Mouse (Mus musculus): ENCODE results near the gene Spdya.

The Spdya gene

DNA sequence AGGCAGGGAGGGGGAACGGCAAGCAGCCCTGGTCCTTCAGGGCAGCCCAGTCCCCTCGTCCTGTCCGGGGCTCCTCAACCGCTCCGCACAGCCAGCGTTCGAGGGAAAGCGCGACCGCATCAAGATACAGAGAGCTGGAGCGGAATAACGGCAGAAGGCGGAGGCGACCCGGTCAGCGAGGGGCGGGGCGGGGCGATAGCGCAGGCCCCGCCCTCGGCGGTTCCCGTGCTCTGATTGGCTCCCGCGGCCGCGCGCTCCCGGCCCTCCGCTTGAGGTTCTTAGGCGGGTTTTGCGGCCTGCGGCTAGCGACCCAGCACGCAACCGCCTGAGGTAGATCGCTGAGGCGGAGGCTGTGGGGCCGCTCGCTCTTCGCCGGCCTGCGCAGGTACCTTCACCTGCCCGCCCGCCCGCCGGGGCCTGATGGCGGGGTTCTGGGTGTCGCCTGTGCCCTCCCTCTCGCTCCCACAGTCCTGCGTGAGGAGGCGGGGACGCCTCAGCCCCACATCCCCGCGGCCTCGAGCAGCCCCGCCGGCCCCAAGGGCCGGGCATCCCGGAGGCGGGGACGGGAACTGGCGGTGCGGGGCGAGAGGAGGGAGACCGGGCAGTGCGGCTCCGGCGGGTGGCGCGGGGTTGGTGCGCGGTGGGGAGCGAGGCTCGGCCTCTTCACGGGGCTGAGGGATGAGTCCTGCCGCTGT, at the start of gene Spdya:
Gene Spdya, plus strand, starts transcription at position 305 of the 695 bp plus-strand sequence.
- WGBS, result under 1% methylated on average over 78 of the region's 78 CpGs

DNA sequence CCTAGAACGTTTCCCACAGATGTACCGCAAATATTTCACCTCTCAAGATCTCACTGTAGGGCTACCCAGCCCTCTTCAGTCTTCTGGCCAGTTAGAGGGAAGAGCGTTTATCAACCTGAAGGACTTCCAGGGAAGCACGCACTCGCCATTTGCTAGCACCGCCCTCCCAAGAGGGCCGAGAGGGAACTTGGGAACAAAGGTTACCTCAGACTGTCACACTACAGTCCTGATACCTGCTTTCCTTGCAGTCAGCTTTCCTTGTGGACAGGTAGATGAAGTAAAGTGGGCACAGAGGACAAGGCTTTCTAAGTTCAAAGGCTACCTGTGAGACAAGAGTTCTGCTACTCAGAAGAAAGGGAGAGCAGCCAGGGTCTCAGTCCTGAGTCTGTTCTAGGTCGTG, 45.0 kb upstream of the Spdya start:
- WGBS, result 92% methylated on average over 8 of the region's 8 CpGs

DNA sequence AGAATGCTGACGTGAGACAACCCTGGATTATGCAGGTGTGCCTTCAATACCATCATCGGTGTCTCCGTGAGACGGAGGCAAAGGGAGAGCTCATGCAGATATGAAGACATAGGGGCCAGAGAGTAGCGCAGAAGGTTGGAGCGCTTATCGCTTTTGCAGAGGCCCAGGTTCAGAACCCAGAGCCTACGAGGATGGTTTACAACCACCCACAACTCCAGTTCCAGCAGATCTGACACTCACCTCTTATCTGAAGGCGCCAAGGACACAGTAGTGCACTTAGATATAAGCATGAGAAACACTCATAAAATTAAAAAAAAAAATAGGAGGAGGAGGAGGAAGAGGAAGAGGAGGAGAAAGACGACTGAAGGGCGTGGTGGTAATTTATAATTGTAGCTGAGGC, 41.6 kb upstream of the Spdya start:
- WGBS, result 98% methylated on average over 11 of the region's 11 CpGs

DNA sequence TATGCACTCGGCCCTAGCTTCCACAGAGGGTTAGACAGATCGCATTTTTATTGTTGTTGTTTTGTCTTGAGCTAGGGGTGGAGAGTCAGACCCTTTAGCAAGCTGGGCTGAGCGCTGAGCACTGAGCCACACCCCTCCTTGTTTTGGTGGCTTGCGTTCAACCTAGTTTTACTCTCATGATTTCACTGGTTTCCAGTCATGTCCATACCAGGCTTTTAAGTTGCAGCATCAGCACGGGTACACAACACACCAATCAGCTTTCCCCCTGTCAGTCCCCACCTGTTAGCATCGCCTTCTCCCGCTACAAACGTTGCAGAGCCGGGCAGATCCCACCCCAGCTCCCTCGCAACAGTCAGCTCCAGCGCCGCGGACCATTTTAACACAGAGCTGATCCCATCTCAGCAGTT, 25.6 kb upstream of the Spdya start:
- under 1% methylated on average over 13 of the region's 13 CpGs for WGBS

DNA sequence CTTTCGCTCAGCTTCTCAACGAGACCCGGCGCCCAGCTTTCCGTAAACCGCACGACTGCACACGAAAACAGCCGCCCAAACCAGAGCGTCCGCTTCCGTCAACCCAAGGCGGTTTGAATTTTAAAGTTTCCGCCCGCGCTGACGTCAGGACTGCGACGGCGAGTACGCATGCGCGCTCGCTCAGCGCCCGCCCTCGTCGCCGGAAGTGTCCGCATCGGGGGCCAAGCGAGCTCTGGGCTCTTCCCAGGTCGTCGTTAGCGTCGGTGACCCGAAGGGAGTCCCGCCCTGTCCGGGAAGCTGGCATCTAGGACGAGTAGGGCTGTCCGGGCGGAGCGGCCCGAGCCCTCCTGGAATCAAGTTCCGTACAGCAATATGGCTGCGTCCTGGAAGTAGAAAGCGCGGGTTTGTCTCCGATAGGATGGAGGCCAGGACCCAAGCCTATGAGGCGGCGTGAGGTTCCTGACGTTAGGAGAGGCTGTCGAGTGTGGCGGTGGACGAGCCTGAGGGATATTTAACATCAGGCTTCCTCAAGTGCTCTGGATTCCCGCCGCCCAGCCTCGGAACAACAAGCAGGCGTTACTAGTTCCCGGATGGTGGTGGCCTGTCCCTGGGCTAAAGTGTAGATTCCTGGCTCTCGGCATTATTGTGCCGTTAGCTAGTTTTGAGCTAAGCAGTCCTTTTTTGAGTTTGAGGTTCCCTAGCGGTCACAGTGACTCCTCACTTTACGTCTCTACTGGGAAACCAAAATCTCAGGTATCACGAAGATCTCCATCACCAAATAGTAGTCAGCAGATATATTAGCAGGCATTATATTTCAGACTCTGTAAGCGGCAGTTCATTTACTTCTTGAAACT, 24.9 kb upstream of the Spdya start, which contains the start of gene Ndc80:
Gene Ndc80, minus strand, starts transcription at position 147 of the 854 bp plus-strand sequence.
- WGBS, result under 1% methylated on average over 66 of the region's 66 CpGs

DNA sequence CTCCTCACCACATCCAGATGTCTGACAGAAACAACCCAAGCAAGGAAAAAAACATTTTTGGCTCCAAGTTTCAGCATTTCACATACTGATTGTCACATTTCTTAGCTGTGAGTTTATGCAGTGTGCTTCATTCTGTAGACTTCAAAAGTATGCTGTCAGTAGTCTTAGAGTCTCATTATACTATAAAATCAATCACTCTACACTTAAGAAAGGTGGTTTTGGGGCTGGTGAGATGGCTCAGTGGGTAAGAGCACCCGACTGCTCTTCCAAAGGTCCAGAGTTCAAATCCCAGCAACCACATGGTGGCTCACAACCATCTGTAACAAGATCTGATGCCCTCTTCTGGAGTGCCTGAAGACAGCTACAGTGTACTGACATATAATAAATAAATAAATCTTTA, 16.3 kb upstream of the Spdya start:
- WGBS, result 80% methylated on average over 1 of the region's 1 CpGs

DNA sequence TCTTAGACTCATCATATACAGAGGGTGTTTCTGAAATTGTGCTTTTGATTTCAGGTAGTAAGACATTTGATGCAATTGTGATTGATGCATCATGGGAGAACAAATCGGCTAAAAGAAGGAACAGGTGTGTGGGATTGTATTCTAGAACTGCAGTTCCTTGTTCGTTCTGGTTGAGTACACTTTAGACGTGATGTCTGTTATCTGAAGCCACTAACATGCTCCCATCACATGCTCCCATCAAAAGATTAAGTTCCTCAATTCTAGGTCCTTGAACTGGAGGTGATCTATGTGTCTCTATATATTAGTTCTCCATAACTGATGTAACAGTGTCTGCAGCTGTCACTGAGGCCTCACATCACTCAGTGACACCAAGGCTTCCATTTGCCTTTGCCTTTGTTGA, 14.7 kb upstream of the Spdya start:
- whole genome bisulfite sequencing, result 95% methylated on average over 3 of the region's 3 CpGs

DNA sequence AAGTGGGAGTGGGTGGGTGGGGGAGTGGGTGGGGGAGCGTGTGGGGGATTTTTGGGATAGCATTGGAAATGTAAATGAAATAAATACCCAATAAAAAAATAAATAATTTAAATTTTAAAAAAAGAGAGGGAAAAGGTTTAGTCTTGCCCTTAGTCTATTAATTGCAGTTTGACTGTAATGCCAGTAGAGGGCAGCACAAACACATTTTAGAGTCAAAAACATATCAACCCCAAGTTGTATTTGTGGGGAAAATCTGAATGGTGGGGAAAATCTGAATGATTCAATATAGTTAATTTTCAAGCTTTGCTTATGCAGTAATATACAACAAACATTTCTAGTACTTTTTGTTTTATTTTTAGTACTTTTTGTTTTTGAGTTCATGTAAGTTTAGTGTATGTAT, 3.3 kb upstream of the Spdya start:
- 8% methylated on average over 1 of the region's 1 CpGs for WGBS

DNA sequence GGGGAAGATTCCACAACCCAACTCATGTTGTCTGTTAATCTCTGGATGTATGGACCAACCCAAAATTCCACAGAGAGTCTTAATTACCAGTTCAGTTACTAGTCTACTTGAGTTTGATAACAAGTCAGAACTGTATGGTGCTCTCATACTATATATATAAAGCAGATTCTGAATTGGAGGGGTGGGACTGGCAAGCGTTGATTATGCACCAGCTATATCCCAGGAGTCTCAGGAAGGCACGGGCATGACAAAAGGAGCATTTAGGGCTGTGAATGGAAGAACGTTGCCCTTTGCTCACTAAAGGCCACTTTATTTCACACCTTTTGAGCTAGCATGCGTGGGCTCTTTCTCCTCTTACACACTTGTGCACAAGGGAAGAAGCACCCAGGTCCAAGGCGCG, 511 bp upstream of the Spdya start:
- 4% methylated on average over 6 of the region's 6 CpGs for WGBS

DNA sequence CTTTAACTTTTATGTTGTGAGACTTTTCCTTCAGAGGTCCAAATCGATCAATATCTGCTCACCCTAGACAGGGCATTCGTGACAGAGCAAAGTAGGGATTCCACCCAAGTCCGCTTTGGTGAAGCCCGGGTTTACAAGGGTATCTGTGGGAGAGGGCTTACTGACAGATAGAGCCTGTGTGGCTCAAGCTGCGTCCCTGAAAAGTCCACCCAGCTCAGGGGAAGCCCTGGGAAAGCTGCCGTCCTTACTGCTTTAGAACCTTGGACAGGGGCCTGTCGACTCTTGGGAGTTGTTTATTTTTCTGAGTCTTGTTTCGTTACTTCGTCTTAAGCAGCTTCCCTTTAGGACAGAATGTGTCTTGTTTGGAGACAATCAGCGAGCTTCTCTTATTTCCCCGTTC, 1.0 kb downstream of the Spdya start:
- 22% methylated on average over 11 of the region's 11 CpGs for WGBS

DNA sequence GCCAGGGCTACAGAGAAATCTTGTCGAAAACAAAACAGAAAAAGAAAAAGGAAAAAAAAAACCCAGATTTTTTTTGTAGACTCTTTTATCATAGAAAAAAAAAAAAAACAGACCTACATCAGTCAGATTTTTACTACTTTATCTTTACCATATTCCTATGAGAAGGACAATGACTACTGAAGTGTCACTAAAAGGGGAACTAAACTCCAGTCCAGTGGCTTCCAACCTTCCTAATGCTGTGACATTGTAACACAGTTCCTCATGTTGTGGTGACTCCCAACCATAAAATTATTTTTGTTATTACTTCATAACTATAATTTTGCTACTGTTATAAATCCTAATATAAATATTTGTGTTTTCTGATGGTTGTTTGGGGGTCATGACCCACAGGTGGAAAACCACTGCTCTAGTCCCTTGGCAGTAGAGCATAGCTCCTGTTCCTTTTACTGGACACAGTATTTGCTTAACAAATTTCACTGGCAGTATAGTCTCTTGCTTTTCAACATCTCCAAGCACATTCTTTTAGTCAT, 27.4 kb downstream of the Spdya start:
- WGBS, result 90% methylated on average over 1 of the region's 1 CpGs

DNA sequence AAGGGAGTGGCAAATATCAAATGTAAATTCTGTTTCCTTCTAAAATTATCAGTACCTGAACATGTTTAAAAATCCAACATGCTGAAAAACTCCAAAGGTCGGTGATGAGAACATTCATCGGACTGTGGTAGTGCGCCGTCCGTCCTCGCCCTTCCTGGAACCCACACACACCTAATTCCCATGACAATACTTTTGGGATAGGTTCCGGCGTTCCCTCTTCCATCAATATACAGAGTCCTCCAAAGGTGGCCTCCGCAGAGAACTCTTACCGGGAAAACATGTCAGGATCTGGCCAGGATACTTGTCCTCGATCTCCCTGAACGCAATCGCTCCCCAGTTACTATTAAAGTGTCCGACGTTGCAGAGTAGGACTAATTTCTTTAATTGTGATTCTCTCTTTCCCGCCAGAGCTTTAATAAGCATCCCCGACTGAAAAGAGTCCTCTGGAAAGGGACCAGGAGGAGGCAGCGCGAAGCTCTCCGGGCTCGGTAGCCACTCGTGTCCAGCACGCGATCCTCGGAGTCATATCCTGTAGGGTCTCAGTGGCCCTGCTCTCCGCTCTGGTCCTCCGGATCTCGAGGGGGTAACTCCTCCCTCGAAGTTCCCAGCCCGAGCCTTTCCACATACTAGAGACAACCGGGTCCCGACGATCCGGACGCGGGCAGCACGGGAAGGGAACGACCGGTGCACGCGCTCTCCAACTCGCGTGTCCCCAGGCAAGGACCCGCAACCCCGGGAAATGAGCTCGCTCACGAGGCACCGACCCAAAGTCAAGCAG, 46.2 kb downstream of the Spdya start:
- 1% methylated on average over 48 of the region's 48 CpGs for WGBS

DNA sequence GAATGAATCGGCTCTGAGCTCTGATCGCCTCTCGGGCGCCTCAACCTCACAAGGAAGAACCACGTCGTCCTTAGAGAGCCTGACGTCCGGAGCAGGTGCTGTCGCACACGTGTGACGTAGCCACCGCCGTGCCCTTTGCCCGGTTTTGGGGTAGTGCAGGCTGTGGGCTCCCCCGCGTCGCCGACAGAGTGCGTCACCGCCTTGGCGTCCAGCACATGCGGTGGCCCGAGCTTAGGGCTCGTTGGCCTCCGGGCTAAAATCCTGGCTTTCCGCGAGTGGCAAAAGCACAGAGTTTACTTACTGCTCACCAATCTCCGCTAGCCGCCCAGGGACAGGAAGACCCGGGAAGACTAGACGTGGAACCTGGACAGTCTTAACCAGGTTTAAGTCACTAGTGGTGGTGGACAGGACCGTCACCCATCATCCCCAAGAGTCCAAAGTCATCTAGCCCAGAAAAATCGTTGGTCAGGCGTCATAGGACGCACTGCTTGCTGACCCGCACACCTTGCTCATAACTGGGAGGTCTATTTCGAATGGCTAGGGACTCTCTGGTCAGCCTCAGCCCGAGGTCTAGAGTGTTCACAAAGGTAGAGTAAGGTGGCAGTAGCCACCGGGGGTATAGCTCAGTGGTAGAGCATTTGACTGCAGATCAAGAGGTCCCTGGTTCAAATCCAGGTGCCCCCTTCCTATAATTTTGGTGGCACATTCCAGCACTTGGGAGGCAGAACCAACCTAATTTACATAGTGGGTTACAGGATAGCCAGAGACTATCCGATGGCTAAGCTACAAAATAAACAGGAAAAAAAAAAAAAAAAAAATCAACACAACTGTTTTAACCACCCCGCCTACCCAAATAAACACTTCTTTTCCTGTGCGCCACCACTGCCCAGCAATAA, 47.0 kb downstream of the Spdya start:
- WGBS, result 5% methylated on average over 42 of the region's 42 CpGs

DNA sequence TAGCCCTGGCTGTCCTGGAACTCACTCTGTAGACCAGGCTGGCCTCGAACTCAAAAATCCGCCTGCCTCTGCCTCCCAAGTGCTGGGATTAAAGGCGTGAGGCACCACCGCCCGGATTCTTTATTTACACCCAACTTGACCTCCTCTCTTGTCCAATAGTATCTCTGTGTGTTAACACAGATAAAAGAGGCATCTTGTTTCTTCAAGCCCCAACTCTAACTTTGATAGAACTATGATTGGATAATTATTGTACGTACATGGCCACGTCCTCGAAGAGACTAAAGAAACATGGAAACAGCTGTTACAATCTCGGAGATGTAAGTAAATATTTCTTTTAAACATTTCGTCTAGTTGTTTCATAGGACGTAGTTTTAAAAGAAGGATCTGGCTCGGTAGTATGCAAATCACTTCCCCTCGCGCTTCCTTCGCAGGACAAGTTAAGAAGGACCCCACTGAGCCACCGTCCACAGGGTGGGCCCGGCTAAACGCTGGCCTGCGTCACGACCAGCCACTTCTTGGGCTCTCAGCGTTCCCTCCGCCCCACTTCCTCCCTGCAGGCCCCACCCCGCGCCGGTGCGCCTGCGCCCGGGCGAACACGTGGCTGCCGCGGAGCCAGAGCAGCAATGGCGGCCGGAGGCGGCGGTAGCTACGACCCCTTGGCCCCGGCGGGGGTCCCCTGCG, 63.9 kb downstream of the Spdya start, which contains the start of gene Wdr43:
Gene Wdr43, plus strand, starts transcription at position 258 of the 681 bp plus-strand sequence.
- 5% methylated on average over 40 of the region's 40 CpGs for whole genome bisulfite sequencing

DNA sequence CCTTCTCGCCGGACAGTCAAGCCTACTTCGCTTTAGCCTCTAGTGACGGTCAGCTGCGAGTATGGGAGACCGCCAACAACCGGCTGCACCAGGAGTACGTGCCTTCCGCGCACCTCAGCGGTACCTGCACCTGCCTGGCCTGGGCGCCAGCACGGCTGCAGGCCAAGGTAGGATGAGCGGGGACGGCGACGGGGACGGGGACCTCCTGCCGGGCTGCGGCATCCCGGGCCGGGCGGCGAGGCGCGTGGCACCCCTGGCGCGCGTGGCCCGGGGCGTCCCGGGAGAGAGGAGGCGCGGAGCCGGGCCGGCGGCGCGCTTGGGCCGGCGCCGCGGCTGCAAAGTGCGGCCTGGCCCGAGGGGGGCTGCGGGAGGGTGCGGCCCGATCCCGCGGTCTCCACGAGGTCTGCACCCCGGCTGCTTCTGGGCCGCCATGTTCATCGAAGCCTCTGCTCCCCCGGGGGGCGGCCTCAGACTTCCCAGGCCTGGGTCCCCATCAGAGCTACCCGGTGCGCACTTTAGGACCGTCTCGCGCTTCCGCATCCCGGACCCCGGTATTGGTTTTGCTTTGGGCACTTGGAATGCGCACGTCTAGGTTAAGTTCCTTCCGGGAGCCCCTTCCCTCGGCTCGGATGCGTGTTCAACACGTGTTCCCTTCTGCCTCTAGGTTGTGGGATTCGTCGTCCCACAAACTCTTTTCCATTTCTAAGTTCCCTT, 64.6 kb downstream of the Spdya start:
- WGBS, result under 1% methylated on average over 73 of the region's 73 CpGs

DNA sequence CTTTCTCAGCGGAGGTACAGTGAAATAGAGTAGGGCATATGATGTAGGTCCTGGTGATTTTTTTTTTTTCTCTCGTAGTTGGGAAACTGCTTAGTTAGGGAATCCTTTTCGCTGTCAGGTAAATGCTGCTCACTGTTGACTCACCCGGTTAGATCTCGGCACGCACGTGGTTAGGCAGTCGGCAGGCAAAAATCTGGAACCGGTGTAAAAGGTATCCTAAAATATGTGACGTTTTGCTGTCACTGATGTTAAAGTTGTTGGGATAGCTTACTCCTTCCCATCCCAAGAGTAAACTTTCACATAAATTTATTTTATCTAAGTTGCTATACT, 65.1 kb downstream of the Spdya start:
- WGBS, result under 1% methylated on average over 10 of the region's 10 CpGs

DNA sequence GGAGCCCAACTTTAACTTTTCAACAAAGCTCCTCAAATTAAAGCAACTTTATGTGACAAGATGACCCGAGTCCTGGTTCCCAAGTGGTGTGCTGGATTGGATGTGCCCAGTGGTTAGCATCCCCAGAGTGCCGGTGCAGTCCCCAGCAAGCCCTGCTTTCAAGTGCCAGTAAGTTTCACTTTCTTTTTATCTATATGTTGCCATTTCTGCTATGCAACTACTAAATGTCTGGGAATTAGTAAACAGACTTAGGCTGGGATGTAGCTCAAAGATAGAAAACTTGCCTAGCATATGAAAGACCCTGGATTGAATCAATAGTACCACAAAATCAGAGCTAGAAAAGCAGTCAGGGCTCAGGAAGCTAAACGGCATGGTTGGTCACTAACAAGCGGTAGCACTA, 66.1 kb downstream of the Spdya start:
- 68% methylated on average over 4 of the region's 4 CpGs for WGBS

DNA sequence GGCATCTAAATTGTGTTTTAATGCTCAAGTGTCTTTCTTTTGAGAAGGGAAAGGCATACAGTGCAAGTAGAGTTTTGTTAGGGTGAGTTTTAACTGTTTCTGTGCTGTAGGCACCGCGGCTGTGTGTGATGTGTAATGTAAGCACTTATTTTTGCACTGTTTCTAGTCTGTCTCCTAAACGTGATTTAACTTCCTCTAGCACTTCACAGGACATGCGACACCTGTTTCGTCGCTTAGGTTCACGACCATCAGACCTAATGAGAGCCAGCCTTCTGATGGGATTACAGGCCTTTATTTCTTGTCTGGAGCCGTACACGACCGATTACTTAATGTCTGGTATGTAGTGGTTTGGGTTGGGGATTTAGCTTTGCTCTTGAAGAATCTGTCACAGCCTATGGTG, 79.9 kb downstream of the Spdya start:
- WGBS, result 89% methylated on average over 10 of the region's 10 CpGs

DNA sequence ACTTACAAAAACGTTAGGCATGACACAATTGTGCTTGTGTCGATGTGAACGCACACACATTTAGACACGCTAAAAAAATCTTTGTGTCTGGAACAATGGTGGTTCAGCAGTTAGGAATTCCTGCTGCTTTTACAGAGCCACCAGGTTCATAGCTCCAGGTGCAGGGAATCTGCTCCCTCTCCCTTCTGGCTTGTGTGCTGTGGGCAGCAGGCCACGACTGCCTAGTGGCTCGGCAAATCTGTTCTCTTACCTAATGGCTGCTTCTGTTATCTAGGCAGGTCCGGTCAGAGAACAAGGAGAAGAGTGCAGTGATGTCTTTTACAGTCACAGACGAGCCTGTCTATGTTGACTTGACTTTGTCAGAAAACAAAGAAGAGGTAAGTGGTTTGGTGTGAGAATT, 81.5 kb downstream of the Spdya start:
- WGBS, result 83% methylated on average over 8 of the region's 8 CpGs

DNA sequence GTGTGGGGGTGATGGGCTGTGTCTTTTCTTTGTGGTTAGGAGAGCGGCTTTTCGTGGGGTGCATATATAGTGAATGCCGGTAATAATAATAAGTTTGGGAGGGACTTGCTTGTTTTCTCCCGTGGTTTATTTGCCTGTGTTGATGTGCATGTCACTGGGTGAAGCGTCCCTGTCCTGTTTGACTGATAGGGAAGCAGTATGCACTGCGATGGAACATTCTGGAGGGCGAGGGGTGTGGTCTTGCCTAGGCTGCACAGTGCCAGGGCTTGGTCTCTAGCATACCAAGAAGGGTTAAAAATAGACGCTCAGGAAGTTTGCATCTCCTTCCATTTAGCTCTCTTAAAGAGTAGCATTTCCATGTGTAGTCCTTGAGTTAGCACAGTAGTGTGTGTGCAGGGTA, 84.9 kb downstream of the Spdya start:
- WGBS, result 91% methylated on average over 8 of the region's 8 CpGs

All from cerebral cortex, adult 2 months (tissue).